Mouse (Mus musculus) gastrocnemius, postnatal 36 days (tissue): ENCODE measurements around the gene Matn1. TPM values are rescaled to one million over a fixed set of nuclear protein-coding genes. Genes with fewer than 3 reads are reported as not detected.

Experiments used
- DNase-seq, 2 experiments: peaks; one replicate each; pipeline ENCODE4 v3.0.0; 2022
- intact Hi-C: fragments of 180-260 bp; cut with DNase I; formaldehyde crosslinking; loops from one replicate; pipeline ENCODE4 v1.15.1; 2025
- long read RNA-seq, 2 experiments: library from polyadenylated mRNA; stranded (forward); transcript quantifications; one replicate each; pipeline ENCODE4 v2.0.0; 2021
- total RNA-seq, 2 experiments: library from RNA; stranded (reverse); gene quantifications; 2 replicates each; pipeline ENCODE4 v1.2.3; 2021

The Matn1 gene
- total RNA-seq, result not detected
- long read RNA-seq, experiment 1, result 0 reads
- long read RNA-seq, experiment 2, result 0 reads

GRCm38 (mm10) chr4:130944112-130944511, at the start of gene Matn1:
Gene Matn1, plus strand, starts transcription at chr4:130944385.
- DNase-seq, result peak in 1 of 2 experiments; percentile 2
- intact Hi-C loops, result loop anchor here (2.0 kb wide), 1 partner anchor 159 kb away; no protein-coding TSS in a partner anchor

GRCm38 (mm10) chr4:130895701-130896100, 48.5 kb upstream of the Matn1 start:
- DNase-seq, result no peak
- intact Hi-C loops, result loop anchor here (2.0 kb wide), 1 partner anchor 51 kb away; no protein-coding TSS in a partner anchor

- intact Hi-C loops, result loop anchor here (2.0 kb wide), 1 partner anchor 50 kb away; no protein-coding TSS in a partner anchor
These were observed 47.8 kb upstream of the Matn1 start for GRCm38 (mm10) chr4:130896372-130896771.

DNA sequence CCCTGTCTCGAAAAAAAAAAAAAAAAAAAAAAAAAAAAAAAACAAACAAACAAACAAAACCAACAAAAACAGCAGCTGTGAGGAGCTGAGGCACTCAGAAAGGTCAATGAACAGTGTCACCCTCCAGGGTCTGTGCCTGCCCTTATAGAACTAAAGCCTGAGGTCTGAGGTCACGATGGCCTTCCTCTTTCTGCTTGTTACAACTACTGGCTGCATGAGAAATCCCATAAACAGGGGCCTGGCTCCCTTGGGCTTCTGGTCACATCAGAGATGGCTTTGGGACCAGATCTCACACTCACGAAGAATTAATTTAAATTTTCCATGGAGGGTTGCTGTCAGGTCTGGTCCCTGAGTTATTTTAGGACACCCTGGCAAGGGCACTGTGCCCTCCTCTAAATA, 44.8 kb upstream of the Matn1 start:
- intact Hi-C loops, result no loop called here
- DNase-seq, result no peak

More at GRCm38 (mm10) chr4:130896372-130896771, 47.8 kb upstream of the Matn1 start:
- no peak for DNase-seq

DNA sequence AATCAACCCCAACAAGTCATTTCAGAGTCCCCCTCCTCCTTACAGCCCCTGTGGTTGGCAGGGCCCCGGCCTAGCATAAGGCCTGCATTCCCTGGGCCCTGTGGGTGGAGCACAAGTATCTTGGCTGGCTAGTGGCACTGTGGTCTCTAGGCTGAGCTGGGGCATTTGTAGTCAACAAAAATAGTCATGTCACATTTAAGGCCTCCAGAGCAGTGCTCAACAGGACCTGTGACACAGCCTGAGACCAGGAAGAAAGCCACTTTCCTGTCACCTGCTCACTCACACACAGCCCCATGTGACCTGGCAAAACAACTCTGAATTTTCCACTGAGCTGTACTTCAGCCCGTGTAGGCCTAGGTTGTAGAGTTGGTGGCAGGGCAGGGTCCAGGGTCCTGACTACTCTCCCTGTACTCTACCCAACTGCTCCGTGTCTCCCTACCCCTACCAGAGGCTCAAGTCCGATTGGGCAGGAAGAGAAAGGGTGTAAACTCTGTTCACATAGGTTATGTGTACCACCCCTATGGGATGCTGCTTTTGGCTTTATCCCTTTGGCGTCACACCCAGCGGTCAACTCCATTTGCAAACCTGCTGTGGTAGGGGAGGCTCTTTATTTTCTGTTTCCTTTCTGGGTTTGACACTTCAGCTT, 44.3 kb upstream of the Matn1 start:
- intact Hi-C loops, result no loop called here
- no peak for DNase-seq

GRCm38 (mm10) chr4:130900746-130901145, 43.4 kb upstream of the Matn1 start:
- intact Hi-C loops, result no loop called here
- DNase-seq, result no peak

DNA sequence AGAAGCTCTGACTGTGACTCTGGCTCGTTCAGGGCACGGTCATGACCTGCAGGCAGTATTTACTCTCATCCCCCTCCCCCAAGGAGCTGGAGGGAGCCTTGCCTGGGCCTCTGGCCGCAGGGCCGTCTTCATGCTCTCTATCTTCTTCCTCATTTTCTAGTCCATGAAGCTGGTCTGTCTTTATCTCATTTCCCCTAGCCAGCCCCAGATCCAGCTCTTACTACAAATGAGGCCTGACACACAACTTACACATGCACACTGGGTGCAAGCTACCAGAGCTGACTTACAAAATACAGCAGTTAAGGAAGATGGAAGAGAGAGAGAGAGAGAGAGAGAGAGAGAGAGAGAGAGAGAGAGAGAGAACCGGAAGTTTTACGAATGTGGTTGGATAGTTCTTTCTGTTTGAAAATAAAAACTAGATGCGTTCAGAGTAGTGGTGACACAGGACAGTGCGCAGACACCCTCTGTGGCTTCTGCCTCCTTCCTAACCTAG, 41.9 kb upstream of the Matn1 start:
- no peak for DNase-seq
- intact Hi-C loops, result no loop called here

DNA sequence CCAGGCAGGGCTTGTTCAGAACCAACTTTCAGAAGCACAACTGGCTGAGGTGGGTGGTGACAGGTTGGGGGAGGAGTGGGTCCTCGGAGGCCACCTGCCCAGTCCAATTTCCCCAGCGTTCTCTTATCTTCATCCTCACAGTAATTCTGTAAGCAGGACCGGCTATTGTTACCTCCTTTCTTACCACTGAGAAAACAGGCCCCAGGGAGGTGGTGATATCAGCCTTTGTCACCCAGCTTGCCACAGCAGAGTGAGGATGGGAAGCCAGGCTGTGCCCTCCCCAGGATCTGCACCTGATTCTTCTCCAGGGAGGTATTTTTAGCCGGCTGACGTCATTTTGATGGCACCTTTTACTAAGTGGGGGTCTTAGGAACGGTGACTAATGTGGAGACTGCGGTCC, 39.2 kb upstream of the Matn1 start:
- intact Hi-C loops, result no loop called here
- DNase-seq, result no peak

DNA sequence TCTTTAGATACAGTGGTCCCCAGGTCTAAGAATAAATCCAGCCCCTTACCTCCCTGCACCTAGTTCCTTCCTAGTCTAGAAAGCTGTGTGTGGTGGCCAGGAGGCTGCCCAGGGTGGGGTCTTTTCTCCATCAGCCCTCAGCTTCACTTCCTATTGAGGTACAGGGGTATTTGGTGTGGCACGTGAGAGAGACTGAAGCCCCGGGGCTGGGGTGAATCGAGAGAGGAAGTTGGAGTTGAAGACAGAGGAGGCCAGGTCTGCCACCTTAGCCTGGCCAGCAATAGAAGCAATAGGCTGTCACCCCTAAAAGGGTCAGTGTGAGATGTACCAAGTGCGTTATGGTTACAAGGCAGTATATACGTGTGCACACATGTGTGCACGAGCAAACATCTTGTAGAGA, 38.3 kb upstream of the Matn1 start:
- no peak for DNase-seq
- intact Hi-C loops, result no loop called here

DNA sequence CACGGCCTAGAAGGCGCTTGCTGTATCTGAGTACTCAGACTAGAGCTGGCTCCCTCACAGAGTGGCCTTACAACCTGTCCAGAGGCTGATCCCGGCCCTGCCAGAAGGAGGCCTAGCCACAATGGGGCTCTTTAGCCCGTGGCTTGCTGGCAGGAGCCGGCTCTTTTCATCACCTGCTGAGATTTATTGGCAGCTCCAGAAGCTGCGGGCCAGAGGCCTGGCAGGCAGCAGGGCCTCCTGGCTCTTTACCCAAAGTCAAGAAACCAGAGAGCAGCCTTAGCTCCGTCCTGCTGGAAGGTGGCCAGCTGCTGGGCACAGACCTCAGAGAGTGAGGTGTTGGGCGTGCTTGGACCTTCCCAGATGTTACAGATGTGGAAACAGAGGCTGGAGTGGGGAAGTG, 37.9 kb upstream of the Matn1 start:
- DNase-seq, result peak; percentile 74 to 76
- intact Hi-C loops, result no loop called here

DNA sequence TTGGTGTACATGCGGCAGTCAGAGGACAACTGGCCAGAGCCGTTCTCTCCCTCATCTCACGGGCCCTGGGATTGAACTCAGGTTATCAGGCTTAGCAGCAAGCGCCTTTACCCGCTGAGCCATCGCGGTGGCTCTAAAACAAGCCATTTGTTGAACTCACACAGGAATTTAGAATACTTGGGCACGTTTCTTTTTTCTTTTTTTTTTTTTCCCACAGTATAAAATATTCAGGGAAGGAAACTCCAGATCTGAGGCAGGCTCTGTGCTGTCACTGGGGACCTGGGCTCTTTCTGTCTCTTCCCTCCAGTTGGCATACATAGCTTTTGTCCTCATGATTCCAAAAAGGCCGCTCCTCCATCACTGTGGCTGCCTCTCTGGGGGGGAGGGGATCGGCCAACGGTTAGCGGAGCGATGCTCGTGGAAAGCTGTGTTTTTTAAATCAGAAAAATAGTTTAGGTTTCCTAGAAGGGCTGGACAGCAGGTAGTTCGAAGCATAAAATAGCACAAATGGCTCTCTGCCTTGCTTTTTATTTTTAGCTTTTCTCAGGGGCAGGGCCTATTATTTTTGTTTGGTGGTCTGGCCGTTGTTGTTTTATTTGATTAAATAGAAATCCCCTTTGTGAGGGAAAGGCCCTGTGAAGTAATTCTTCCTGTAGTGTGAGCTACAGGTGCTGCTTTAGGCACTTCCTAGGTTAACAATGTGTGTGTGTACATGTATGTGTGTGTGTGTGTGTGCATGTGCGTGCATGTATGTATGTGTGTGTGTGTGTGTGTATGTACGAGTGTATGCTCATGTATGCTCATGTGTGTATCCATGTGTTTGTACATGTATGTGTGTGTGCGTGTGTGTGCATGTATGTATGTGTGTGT, 36.8 kb upstream of the Matn1 start:
- intact Hi-C loops, result no loop called here

DNA sequence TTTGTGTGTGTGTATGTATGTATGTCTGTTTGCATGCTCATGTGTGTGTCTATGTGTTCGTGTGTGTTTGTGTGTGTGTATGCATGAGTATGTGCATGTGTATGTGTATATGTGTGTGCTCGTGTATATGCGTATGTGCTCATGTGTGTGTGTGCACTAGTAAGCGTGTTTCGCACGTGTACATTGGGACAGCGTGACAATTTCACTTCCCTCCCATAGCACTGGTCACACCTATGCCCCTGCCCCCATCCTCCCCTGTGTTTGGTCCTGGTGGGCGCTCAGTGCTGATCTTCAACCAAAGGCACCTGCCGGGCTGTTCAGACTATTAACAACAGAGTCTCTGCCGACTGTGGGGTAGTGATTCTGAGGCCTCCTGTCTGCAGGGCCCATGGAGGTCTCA, 36.1 kb upstream of the Matn1 start:
- intact Hi-C loops, result no loop called here
- no peak for DNase-seq

More for the DNA sequence above, 36.8 kb upstream of the Matn1 start:
- no peak for DNase-seq

- no peak for DNase-seq
- intact Hi-C loops, result no loop called here
These were observed 34.9 kb upstream of the Matn1 start for GRCm38 (mm10) chr4:130909167-130909874.

GRCm38 (mm10) chr4:130910666-130911065, 33.5 kb upstream of the Matn1 start:
- DNase-seq, result no peak
- intact Hi-C loops, result no loop called here

DNA sequence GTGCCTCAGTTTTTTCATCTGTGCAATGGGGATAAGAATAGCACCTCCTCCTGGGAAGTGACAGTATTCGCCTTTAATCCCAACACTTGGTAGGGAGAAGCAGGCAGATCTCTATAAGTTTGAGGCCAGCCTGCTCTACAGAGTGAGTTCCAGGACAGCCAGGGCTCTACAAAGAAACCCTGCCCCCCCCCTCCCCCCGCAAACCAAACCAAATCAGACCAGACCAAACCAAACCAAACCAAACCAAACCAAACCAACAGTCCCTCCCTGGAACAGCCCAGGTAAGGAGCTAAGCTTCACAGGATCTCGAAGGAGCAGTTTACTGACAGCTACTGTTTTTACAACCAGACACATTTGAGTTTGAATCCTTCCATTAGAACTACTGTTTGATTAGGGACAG, 31.6 kb upstream of the Matn1 start:
- no peak for DNase-seq
- intact Hi-C loops, result no loop called here

DNA sequence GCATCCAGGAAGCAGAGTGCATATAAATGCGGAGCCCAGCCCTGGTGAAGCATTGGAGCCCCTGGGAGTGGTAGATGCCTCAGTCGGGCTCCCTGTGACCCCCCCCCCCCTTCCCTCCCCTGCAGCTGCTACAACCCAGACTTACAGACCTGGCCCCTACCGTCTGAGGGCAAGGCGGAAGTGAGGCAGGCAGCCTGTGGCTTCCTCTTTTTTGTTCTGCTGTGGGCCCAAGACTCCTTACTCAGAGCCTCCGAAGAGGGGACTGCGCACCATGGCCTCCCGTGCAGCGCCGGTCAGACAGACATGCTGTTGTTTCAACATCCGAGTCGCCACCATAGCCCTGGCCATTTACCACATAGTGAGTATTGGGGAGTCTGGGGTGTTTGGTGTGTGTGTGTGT, 31.1 kb upstream of the Matn1 start, which contains the start of gene Laptm5:
Gene Laptm5, plus strand, starts transcription at position 49 of the 400 bp plus-strand sequence.
- no peak for DNase-seq
- intact Hi-C loops, result no loop called here

DNA sequence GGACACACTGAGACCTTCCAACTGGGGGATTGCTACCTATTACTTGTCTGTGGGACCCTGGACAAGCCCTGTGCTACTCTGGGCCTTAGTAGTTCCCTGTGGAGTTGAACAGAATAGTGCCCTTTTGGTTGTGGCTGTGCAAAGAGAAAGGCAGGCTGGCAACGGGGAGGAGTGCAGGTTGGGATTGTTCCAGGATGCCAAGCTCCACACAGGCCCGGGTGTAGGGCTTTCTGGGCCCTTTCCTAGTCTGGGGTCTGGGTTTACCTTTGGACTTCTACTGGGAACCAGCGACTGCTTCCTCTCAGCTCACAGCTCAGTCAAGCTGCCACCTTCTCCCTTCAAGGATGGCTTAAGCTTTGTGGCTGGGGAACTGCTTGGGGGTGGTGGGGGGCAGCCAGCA, 30.7 kb upstream of the Matn1 start:
- intact Hi-C loops, result no loop called here

DNA sequence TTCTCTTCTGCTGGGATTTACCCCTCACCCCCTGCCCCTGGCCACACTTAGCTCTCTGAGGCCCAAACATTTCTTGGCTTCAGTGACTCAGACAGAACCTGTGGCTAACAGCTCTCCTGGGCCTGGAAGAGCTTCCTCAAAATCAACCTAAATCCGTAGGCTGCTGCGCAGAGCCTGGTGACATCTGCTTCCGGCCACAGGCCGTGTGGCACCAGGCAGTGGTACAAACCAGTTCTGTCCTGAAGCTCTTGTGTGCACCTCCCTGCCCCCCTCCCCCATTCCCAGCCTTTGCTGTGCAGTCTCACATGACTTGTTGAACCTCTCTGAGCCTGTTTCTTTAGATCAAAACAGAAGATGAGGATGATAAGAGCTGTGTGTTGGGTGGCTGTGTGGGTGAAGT, 30.2 kb upstream of the Matn1 start:
- no peak for DNase-seq
- intact Hi-C loops, result no loop called here

More for the DNA sequence above, 30.7 kb upstream of the Matn1 start:
- DNase-seq, result no peak

DNA sequence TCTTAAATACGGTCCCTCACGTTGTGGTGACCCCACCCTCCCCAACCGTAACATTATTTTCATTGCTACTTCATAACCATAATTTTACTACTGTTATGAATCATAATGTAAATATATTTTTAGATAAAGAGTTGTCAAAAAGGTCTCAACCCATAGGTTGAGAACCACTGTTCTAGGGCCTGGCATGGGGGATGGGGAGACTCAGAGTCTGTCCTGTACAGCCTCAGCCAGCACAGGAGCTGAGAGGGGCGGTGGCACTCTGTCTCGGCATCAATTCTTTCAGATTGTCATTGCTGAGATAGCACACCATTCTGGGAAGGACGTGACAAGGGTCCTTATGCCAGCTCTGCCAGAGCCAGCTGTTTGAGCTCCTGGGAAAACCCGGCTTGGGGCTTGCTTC, 29.7 kb upstream of the Matn1 start:
- DNase-seq, result no peak
- intact Hi-C loops, result no loop called here

- no peak for DNase-seq
- intact Hi-C loops, result no loop called here
These were observed 29.0 kb upstream of the Matn1 start for GRCm38 (mm10) chr4:130915006-130915667.
